Mouse (Mus musculus) gastrocnemius, postnatal 4 days (tissue): ENCODE measurements at regions not wholly inside any gene's neighbourhood (a gene's known extent, or its start where the extent isn't known, plus 50 kb on each side); places are given as distances from the start of the nearest gene placed in this dataset.

Source experiments
- DNase-seq, 2 experiments: peaks; one replicate each; pipeline ENCODE4 v3.0.0; 2021 to 2022; ENCODE audit warnings: low spot score in 2 of 2, mixed read lengths in 2 of 2

DNA sequence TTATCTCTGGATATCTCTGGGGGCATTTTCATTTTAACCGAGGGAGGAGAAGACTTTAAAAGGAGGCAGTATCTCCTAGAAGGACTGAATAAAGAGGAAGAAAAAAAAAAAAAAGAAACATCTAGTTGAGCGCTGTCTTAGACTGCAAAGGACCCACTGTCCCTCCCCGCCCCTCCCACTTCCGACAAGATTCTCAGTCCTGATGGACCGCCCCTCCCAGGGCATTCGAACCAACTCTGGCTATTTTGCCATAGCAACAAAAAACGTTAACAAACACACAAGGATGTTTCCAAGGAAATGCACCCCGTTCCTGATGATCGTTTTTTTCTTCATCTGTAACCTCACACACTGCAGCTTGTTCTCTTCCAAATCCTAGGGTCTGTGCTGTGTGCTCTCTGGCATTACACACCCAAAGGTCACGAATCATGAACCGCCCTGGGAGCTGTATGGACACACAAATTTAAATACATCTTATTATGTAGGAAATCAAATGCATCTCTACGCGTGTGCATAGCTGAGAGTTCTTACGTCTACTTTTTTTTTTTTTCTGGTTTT, 75.8 kb downstream of the Rnd3 start:
- DNase-seq = no peak

DNA sequence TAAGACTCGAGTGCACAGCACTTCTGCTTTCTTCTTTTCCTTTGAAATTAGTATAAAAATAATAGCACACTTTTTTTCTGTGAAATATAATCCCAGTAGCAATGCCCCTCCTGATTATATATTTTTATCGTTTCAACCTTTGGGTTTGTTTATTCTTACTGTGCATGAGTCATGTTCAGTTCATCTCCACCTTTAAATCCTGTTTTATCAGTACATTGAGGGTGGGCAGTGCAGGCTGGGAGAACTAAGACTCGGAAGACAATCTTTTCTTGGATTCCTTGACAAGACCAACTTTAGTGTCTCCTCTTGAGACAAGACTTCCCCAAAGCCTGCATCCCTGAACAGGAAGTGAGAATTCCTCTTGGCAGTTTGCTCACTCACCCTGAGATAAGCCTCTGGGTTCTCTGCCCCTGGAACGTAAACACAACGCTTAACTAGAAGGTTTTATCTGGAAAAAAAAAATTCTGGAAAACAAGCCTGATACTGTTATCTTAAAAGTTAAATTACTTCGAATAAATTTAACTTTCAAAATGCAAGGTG, 76.5 kb downstream of the Rnd3 start:
- no peak for DNase-seq

GRCm38 (mm10) chr2:51070902-51071301, 78.0 kb downstream of the Rnd3 start:
- DNase-seq = no peak

DNA sequence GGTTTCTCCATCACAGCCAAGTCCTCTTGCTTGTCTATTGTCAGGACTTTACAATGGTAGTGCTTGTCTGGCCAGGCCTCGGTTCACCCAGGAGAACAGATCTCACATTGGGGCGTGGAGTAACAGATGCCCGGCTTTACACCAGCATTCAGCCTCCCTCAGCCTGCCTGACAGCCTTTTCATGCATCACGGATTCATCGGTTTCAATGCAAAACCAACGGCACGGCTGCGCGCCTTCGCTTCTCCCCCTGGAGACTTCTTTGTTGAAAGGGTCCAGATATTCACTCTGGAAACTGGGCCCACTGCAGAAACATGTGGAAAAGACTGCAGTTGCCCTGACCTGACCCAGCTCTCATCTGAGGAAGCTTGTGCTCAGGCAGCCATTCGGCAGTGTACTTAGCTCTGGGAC, 82.5 kb downstream of the Rnd3 start:
- DNase-seq = no peak

GRCm38 (mm10) chr2:51065821-51066220, 83.1 kb downstream of the Rnd3 start:
- no peak for DNase-seq

DNA sequence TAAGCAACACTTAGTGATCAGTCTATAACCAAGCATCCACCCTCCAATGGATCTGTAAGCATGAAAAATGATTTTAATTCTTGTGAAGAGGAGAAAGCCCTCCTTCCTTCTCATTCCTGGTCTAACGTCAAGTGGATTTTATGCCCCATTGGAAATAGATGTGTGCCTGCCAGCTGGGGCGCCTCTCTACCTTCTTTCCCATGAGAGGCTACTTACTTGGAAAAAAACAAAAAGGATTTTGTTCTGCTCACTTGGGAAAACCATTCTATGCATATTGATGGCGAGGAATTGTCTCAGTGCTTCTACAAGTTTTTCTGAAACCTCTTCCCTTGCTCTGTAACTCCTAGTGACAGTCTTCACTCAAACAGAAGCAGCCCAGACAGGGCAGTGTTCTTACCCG, 84.1 kb downstream of the Rnd3 start:
- no peak for DNase-seq

- no peak for DNase-seq
These were observed 86.9 kb downstream of the Rnd3 start for GRCm38 (mm10) chr2:51062049-51062448.

DNA sequence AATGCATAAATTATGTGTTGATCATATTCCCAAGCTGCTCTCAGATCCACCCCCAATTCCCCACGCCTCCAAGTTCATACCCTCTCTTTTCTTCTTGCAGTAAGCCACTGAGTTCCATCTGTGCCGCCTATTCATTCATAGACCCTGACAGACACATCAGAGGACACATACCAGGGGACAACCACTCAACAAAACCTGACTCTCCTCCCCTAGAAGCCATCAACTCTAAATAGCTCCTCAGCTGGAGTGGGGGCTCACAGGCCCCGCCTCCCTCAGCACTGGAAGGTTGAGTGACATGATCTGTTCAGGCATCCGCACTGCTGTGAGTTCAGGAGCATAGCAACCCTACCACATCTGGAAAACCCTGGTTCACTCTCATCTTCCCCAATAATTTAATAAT, 90.8 kb downstream of the Rnd3 start:
- no peak for DNase-seq

DNA sequence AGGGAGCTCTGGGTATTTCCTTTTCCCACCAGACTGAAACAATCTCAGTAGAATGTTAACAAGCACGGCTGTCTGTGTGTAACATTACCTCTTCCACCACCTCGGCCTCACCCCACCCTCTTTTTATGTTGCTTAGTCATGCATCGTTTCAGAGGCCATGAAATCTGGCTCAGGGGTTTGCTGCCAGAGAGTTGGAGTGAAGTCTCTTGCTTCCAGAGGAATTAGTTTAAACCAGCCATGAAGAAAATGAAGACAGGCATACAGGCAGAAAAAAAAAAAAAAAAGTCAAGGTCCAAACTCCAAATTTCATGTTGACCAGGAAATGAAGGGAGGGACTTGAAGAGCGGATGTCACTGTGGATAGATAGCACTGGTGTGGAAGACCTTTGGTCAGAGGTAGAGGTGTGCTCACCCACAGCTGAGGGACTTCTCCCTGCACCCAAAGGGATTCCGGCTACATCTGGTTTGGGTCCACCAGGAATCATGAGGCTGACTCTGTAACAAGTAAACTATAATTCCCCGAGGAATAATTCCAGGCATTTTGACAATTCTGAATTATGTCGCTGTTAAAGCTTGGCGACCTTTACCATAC, 92.7 kb downstream of the Rnd3 start:
- no peak for DNase-seq

DNA sequence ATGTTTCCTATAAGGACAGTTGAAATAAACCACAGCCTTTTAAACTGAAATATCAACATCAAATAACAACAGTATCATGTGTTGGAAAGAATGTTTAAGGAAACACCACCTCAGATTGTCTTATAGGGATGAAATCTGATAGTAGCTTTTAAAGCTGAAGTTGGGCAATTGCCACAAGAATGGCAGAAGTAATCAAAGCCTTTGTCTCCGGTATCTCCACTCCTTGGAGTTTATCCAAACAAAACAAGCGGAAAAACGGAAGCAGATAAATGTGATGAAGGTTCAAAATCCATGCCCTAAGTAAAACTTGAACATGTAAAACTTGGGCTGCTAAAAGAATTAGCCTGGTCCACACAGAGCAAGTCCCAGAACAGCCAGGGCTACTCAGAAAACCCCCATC, 93.6 kb downstream of the Rnd3 start:
- no peak for DNase-seq

GRCm38 (mm10) chr2:51049834-51050170, 99.1 kb downstream of the Rnd3 start:
- DNase-seq = no peak

GRCm38 (mm10) chr2:51049101-51049833, 99.6 kb downstream of the Rnd3 start:
- no peak for DNase-seq

DNA sequence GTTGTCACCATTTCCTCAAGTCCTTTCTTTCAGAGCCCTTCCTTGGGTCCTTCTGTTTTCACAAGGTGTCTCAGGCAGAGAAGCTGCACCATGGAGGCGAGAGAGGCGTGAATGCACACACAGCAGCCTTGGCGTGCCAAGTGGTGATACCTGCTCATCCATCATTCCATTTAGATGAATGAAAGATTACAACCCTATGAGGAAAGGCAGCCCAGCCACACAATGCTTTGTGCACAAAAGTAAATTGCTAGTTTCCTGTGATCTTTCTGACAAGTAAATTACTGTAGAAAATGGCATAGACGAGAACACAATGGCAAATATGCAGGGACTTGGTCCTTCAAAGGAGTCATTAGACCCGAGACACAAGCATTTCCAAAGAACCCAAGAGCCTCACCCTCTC, 101.4 kb downstream of the Rnd3 start:
- no peak for DNase-seq

GRCm38 (mm10) chr2:51045626-51046025, 103.3 kb downstream of the Rnd3 start:
- DNase-seq = no peak

DNA sequence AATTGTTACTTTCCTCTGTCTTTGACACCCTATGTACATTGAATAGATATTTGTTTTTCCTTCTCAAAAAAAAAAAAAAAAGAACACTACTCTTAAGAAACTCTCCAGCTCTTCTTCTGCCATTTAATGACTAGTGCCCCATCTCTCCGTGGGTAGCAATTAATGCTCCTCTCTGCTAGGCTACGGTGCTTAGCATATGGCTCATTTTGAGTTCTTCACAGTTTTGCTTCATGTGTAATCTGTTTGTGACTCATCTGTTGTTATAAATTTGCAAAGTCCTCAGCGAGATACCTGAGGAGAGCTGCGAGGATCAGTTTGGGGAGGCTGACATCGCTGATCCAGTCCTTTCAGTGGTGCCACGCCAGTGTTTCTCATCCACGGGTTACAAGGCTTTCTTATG, 107.8 kb downstream of the Rnd3 start:
- DNase-seq = no peak

- no peak for DNase-seq
These were observed 110.2 kb downstream of the Rnd3 start for GRCm38 (mm10) chr2:51038685-51039084.

- no peak for DNase-seq
These were observed 111.9 kb downstream of the Rnd3 start for GRCm38 (mm10) chr2:51036995-51037394.

DNA sequence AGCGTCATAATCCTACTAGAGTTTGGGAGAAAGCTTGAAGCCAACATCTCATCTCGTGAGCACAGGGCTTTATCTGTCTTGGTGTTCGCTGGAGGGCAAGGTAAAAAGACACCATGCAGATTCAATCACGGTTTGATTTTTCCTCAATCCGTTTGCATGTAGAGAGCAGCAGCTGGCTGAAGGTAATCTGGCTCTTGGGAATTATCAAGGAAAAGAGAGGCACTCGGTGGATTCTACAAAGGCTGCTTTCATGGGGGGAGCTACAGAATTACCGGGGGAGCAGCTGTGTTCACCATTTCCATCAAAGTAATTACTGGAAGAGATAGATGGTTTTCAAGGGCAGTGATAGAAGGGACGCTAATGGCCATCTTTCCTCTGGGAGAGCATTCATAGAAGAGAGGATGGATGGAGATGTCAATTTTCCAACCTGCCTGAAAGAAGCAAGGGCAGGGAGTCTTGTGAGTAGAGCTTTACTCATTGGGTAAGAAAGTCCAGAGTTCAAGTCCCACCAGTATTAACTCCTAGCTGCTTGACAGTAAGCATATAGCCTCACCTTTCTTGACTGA, 112.6 kb downstream of the Rnd3 start:
- no peak for DNase-seq

- DNase-seq = no peak
These were observed 115.0 kb downstream of the Rnd3 start for GRCm38 (mm10) chr2:51033881-51034280.

DNA sequence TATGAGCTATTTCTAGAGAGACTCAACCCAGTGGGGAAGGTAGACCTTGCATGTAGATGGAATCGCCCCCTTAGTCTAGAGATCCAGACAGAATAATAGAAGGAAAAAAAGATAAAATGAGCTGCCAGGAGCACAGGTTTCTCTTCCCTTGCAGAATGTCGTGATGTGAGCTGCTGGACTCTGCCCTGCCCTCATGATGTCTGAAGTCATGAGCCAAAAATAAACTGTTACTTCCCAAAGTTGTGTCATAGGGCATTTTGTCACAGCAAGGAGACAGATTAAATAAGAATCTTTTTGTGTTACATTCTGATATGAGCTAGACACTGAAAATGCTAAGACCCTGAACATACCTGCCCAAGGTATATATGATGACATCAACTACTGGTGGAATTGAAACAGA, 126.4 kb downstream of the Rnd3 start:
- no peak for DNase-seq

- DNase-seq = no peak
These were observed 132.8 kb downstream of the Rnd3 start for GRCm38 (mm10) chr2:51016129-51016402.

GRCm38 (mm10) chr2:51015360-51016128, 133.4 kb downstream of the Rnd3 start:
- DNase-seq = no peak
